Mouse (Mus musculus) mouse trophoblast stem cell (cell line): ENCODE measurements around the gene Gm21861.
"Not testable (repeated sequence)": the region's sequence is repeated elsewhere in the genome, so short reads cannot be mapped to it uniquely, and the experiment has no call there.

Source experiments
- in situ Hi-C, 2 experiments: fragments of 300-500 bp; cut with MseI, MboI; formaldehyde crosslinking; loops; 2 replicates in 1 of 2; 3 replicates in 1 of 2; pipeline ENCODE4 v1.15.1; 2025

The Gm21861 gene

DNA sequence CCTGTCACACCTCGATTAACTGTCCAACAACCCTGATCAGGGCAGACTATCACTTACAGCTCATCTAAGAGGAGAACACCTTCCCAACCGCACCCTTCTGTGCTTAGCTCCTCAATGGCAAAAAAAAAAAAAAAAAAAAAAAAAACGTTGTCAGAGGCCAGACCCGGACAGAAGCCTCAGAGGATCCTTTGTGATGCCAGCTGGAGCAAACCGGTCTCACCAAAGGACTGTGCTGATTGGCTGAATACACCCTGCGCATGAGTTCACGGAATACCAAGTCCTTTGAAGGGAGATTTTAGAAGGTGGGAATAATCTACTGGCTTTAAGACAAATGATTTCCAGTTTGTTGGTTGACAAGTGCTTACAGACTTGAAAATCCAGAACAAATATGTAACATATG lies at the start of gene Gm21861:
Gm21861 (minus strand) TSS at position 101 of the 400 bp plus-strand sequence.
- in situ Hi-C loops: not testable (repeated sequence)
